Mouse (Mus musculus) liver, postnatal 0 days (tissue): ENCODE results near the gene Ndufa13. TPM values are rescaled to one million over a fixed set of nuclear protein-coding genes. Genes with fewer than 3 reads are reported as not detected.

ENCODE experiments used
- ATAC-seq: fragments of 200-750 bp; cut with Nextera tagmentation; 2 replicates; pipeline ENCODE4 v1.8.0; 2017; ENCODE audit warnings: mild to moderate bottlenecking, moderate library complexity
- DNase-seq: peaks from one replicate; pipeline ENCODE4 v3.0.0-alpha.2; 2016
- H3K27ac ChIP-seq: fragments of 300-500 bp; sonication (generic); 2 replicates; pipeline ENCODE4 v1.5.1; 2014; ENCODE audit warnings: antibody characterized with exemption, moderate library complexity, mild to moderate bottlenecking, low read depth
- H3K27me3 ChIP-seq: fragments of 300-500 bp; sonication (generic); 2 replicates; pipeline ENCODE4 v1.6.1; 2014; ENCODE audit warnings: low read length, control low read depth, mixed read lengths; ENCODE audit not compliant: insufficient read depth
- H3K36me3 ChIP-seq: fragments of 300-500 bp; sonication (generic); replicated peaks from 2 replicates; pipeline ENCODE4 v1.6.1; 2014; ENCODE audit warnings: mild to moderate bottlenecking, control low read depth, low read length, moderate library complexity, mixed read lengths; ENCODE audit not compliant: insufficient read depth
- H3K4me1 ChIP-seq: fragments of 300-500 bp; sonication (generic); 2 replicates; pipeline ENCODE4 v1.6.1; 2014; ENCODE audit warnings: antibody characterized with exemption, mild to moderate bottlenecking, control low read depth; ENCODE audit not compliant: insufficient read depth
- H3K4me2 ChIP-seq: fragments of 300-500 bp; sonication (generic); 2 replicates; pipeline ENCODE4 v1.6.1; 2014; ENCODE audit warnings: low read depth, mild to moderate bottlenecking, low read length, moderate library complexity, mixed read lengths
- H3K4me3 ChIP-seq: fragments of 300-500 bp; sonication (generic); 2 replicates; pipeline ENCODE4 v1.5.1; 2014; ENCODE audit warnings: low read depth, low read length
- H3K9ac ChIP-seq: fragments of 300-500 bp; sonication (generic); replicated peaks from 2 replicates; pipeline ENCODE4 v1.6.1; 2014; ENCODE audit warnings: mild to moderate bottlenecking, moderate library complexity
- H3K9me3 ChIP-seq: fragments of 300-500 bp; sonication (generic); 2 replicates; pipeline ENCODE4 v1.6.1; 2016; ENCODE audit warnings: mild to moderate bottlenecking, control low read depth, low read length, mixed read lengths
- CTCF ChIP-seq: sonication (generic); IDR thresholded peaks from 2 replicates; pipeline ENCODE4 v1.5.1; 2016; ENCODE audit warnings: antibody characterized with exemption, low read depth
- EP300 ChIP-seq: IDR thresholded peaks from 2 replicates; pipeline ENCODE4 v1.6.1; 2016; ENCODE audit warnings: antibody characterized with exemption, low read depth, mild to moderate bottlenecking
- WGBS: fragments of 180-500 bp; shearing (Covaris S2); extraction: QIAGEN DNeasy Blood & Tissue Kit; methylation state at CpG from one replicate; pipeline ENCODE4 v1.1.7; 2014; ENCODE audit not compliant: insufficient replicate concordance; 5-methylcytosine and 5-hydroxymethylcytosine counted together
- polyA plus RNA-seq: library from polyadenylated mRNA; unstranded; fragments of >200 nt; fragmentation: Nextera tagmentation; extraction: Ambion mirVana; gene quantifications from 2 replicates; pipeline ENCODE4 v1.2.1, GENCODE M21; 2015

Gene Ndufa13
- polyA plus RNA-seq, 1 experiment from 2014 or later: 152 TPM

DNA sequence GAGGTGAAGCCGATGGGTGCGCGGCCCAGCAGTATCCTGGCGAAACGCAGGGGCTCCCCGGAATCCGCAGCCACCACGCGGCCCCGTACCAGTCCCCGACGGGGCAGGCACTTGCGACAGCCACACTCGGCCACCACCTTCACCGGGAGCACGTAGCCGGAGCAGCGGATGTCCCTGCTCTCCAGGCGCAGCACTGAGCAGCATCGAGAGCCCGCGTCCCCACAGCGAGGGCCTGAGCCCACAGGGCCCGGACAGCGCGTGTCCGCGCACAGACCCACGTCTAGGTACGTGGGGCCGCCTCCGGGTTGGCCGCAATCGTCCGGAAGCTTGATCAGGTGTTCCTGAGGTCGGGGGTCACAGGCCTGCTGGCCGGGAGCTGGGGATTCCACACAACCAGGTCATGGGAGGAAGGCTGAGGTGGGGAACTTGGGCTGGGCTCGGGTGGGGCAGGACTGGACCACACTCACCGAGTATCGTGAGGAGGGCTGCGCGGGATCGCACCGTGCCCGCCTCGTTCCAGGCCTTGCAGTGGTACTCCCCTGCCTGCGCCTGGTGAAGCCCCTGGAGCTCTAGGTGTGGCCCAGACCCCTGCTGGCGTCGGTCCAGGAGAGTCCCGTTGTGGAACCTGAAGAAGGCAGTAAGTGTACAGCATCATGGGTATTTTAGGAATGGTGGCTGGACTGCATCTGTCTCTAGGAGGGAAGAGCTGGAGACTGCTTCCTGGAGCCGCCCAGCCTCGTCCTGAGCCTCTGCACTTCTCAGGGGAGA is 19.3 kb downstream of the Ndufa13 start:
- no peak for DNase-seq
- TF ChIP-seq EP300 (no peak), CTCF (no peak)
- H3K9ac ChIP-seq: no peak overlapping the region
- H3K4me3 ChIP-seq: peak overlapping the region; percentile 38; the same call in 1 of the 2 replicates
- 0 out of 2 replicates have a peak, but pooled peaks cover 2% of the 10 kb centered on the region for H3K9me3 ChIP-seq
- peaks cover 18% of the 10 kb centered on the region for H3K4me1 ChIP-seq
- WGBS: 15% methylated on average over 51 of the region's 52 CpGs
- no peak for ATAC-seq
- no peak overlapping the region for H3K4me2 ChIP-seq
- no peaks in the 10 kb centered on the region for H3K36me3 ChIP-seq
- H3K27ac ChIP-seq: no peak overlapping the region
- peaks cover 91% of the 10 kb centered on the region for H3K27me3 ChIP-seq

DNA sequence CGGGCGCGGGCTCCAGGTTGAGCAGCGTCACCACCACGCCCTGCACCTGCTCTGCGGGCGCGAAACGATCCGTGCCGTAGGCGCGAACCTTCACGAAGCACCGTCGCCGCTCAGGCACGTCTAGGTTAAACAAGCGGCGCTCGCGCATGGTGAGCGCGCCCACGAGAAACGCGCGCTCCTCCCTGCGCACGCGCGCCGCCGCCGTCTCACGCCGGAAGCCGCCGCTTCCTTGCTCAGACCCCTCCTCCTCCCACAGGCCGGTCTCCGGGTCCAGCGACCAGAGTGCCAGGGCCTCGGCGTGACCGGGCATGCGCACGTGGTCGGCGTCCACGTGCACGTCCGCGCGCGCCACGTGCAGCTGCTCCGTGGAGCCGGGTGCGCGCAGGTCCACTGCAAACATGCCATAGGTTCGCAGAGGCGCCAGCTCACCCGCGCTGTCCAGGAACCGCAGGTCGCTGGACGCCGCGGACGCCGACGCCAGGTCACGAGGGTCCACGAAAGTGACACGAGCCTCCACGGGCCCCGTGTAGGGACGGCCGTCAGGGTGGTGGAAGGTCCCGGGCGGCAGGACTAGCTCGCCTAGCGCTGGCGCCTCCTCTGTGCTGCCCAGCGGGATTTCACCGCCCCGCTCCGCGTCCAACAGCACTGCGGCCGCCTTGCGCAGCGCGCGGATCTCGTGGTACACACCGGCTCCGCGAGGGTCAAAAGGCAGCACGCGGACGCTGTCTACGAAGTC is 20.2 kb downstream of the Ndufa13 start:
- Histone ChIP-seq H3K36me3 (no peaks in the 10 kb centered on the region), H3K4me1 (peaks cover 12% of the 10 kb centered on the region), H3K4me2 (peak overlapping the region; percentile 59), H3K27me3 (peaks cover 85% of the 10 kb centered on the region), H3K9ac (no peak overlapping the region), H3K4me3 (peak overlapping the region; percentile 38), H3K27ac (no peak overlapping the region), H3K9me3 (0 out of 2 replicates have a peak, but pooled peaks cover 2% of the 10 kb centered on the region)
- ATAC-seq (peak; percentile 43), DNase-seq (peak; percentile 46)
- TF ChIP-seq EP300 (no peak), CTCF (no peak)
- 10% methylated on average over 99 of the region's 103 CpGs for WGBS

DNA sequence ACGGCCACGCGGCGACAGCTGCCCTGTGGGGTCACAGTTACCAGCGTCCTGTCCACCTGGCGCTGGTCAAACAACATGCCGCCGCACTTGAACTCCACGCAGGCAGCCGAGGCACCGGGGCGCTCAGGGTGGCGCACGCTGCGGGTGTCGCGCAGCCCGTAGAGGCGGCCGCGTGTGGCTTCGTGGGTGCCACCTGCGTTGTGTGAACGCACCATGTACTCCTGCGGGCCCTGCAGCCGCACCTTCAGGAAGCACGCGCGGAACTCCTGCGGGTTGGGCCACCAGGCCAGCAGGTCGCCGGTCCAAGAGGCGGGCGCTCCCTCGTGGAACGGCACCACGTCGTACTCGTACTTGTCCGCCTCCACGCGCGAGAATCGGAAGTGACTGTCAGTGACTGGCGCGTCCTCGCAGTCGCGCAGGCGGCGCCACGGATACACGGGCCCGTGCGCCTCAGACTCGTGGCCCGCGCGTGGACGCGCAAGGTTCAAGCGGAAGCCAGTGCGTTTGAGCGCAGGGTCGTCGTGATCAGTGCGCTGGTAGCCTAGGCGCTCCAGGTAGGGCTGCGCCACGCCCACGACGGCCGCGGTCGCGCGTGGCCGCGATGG is 21.0 kb downstream of the Ndufa13 start:
- ATAC-seq: no peak; the same call in 1 of the 2 replicates
- Histone ChIP-seq H3K9me3 (0 out of 2 replicates have a peak, but pooled peaks cover 2% of the 10 kb centered on the region), H3K27me3 (peaks cover 77% of the 10 kb centered on the region), H3K27ac (no peak overlapping the region), H3K36me3 (no peaks in the 10 kb centered on the region), H3K4me2 (peak overlapping the region; percentile 59), H3K4me1 (peaks cover 12% of the 10 kb centered on the region), H3K9ac (no peak overlapping the region), H3K4me3 (peak overlapping the region; percentile 38)
- TF ChIP-seq EP300: no peak
- no peak for TF ChIP-seq CTCF
- WGBS: 23% methylated on average over 79 of the region's 79 CpGs
- DNase-seq: no peak

DNA sequence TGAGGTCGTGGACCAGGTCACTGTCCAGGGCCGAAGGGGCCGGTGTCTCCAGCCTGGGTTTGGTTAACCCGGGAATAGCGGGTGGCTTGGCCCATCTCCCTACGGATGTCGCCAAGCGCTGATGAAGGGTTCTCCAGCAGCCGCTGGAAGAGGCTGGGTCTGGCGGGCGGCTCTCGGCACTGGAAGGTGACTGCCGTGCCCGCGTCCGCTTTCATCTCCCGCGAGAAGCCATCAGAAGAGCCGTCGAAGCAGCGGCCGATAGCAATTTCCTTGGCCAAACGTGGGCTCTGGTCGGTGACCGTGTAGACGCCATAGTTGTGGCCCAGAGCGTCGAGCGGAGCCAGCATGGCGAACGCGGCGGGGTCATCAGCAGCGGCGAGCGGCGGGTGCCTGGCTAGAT is 21.5 kb downstream of the Ndufa13 start:
- ATAC-seq: no peak
- no peak for DNase-seq
- 0 out of 2 replicates have a peak overlapping the region, but pooled peaks have one; percentile 38 for H3K4me3 ChIP-seq
- no peaks in the 10 kb centered on the region for H3K36me3 ChIP-seq
- H3K9me3 ChIP-seq: 0 out of 2 replicates have a peak, but pooled peaks cover 2% of the 10 kb centered on the region
- H3K4me2 ChIP-seq: no peak overlapping the region
- H3K27ac ChIP-seq: no peak overlapping the region
- H3K4me1 ChIP-seq: peaks cover 12% of the 10 kb centered on the region
- H3K9ac ChIP-seq: no peak overlapping the region
- no peak for TF ChIP-seq EP300
- 17% methylated on average over 36 of the region's 37 CpGs for WGBS
- H3K27me3 ChIP-seq: peaks cover 75% of the 10 kb centered on the region

DNA sequence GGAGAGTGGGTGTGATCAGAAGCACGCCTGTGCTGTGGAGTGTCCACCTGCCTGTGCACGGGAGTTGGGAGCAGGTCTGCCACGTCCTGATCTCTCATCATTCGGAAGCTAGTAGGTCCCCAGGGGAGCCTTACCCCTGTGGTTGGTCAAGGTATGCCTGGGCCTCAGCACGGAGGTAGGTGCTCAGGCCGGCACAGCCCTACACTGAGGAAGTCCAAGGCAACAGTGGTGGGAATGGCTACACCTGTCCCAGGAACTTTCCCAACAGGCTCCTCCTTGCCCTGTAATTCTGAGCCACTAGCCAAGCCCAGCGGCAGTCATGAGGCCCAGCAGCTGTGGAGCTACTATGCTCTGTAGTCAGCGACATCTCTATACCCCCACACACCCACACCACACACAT is 22.7 kb downstream of the Ndufa13 start:
- ATAC-seq (no peak), DNase-seq (no peak)
- H3K27me3 ChIP-seq: peaks cover 63% of the 10 kb centered on the region
- H3K36me3 ChIP-seq: no peaks in the 10 kb centered on the region
- H3K4me1 ChIP-seq: peaks cover 12% of the 10 kb centered on the region
- TF ChIP-seq EP300 (no peak), CTCF (no peak)
- no peak overlapping the region for H3K4me3 ChIP-seq
- H3K9me3 ChIP-seq: 0 out of 2 replicates have a peak, but pooled peaks cover 2% of the 10 kb centered on the region
- 51% methylated on average over 8 of the region's 8 CpGs for WGBS
- no peak overlapping the region for H3K9ac ChIP-seq
- H3K4me2 ChIP-seq: no peak overlapping the region
- H3K27ac ChIP-seq: no peak overlapping the region

DNA sequence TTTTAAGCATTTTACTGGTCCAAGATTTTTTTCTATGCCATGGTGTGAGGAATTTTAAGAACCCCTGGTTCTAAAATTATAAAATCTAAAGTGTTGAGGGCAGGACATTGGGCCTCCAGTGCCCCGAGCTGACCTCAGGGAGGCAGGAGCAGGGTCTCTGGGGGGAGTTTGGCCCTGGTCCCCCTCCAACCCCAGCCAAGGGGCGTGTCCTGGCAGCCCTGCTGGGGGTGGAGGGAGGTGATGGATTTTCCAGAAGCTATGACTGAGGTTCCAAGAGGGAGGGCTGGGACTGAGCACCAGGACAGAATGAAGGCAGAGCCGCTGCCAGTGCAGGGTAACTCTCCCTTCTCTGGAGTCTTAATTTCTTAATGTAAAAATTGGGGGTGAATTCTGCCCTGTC is 24.4 kb downstream of the Ndufa13 start:
- Histone ChIP-seq H3K9ac (no peak overlapping the region), H3K9me3 (0 out of 2 replicates have a peak, but pooled peaks cover 2% of the 10 kb centered on the region), H3K4me1 (peaks cover 12% of the 10 kb centered on the region), H3K4me2 (no peak overlapping the region), H3K27ac (no peak overlapping the region), H3K27me3 (peaks cover 46% of the 10 kb centered on the region), H3K4me3 (no peak overlapping the region), H3K36me3 (no peaks in the 10 kb centered on the region)
- TF ChIP-seq CTCF (no peak), EP300 (no peak)
- DNase-seq (no peak), ATAC-seq (no peak)
- WGBS: 50% methylated on average over 3 of the region's 3 CpGs
